Mouse (Mus musculus): ENCODE measurements around the gene Usp49.
"Not testable (repeated sequence)": the region's sequence is repeated elsewhere in the genome, so short reads cannot be mapped to it uniquely, and the experiment has no call there.

Gene Usp49

GRCm38 (mm10) chr17:47630678-47631065 is at the start of gene Usp49:
Usp49 (plus strand) TSS chr17:47630690.
- no peak for DNase-seq

- no peak for DNase-seq
Measured at GRCm38 (mm10) chr17:47580962-47581361, 49.5 kb upstream of the Usp49 start.

- DNase-seq = no peak
Measured at GRCm38 (mm10) chr17:47588517-47588916, 42.0 kb upstream of the Usp49 start.

- no peak for DNase-seq
Measured at GRCm38 (mm10) chr17:47591073-47591472, 39.4 kb upstream of the Usp49 start.

GRCm38 (mm10) chr17:47593215-47593853 is 37.2 kb upstream of the Usp49 start:
- peak; percentile 94 to 95 for DNase-seq

- no peak for DNase-seq
Measured at GRCm38 (mm10) chr17:47593854-47594182, 36.7 kb upstream of the Usp49 start.

GRCm38 (mm10) chr17:47594183-47594968 is 36.1 kb upstream of the Usp49 start:
- DNase-seq = peak; percentile 30 to 50

GRCm38 (mm10) chr17:47594969-47595247 is 35.6 kb upstream of the Usp49 start:
- no peak for DNase-seq

- no peak for DNase-seq
Measured at GRCm38 (mm10) chr17:47595248-47596161, 35.0 kb upstream of the Usp49 start.

GRCm38 (mm10) chr17:47596162-47596838 is 34.2 kb upstream of the Usp49 start:
- no peak for DNase-seq

- DNase-seq = no peak
Measured at GRCm38 (mm10) chr17:47596839-47597164, 33.7 kb upstream of the Usp49 start.

GRCm38 (mm10) chr17:47597261-47597660 is 33.2 kb upstream of the Usp49 start:
- no peak for DNase-seq

- peak; percentile 42 to 61 for DNase-seq
Measured at GRCm38 (mm10) chr17:47597838-47598579, 32.5 kb upstream of the Usp49 start.

GRCm38 (mm10) chr17:47598580-47599304 is 31.7 kb upstream of the Usp49 start:
- DNase-seq = not testable (repeated sequence)

GRCm38 (mm10) chr17:47599511-47600297 is 30.8 kb upstream of the Usp49 start:
- no peak for DNase-seq

GRCm38 (mm10) chr17:47600601-47601388 is 29.7 kb upstream of the Usp49 start:
- no peak for DNase-seq

- no peak for DNase-seq
Measured at GRCm38 (mm10) chr17:47601389-47601755, 29.1 kb upstream of the Usp49 start.

GRCm38 (mm10) chr17:47602289-47602688 is 28.2 kb upstream of the Usp49 start:
- DNase-seq = no peak

GRCm38 (mm10) chr17:47606220-47606619 is 24.3 kb upstream of the Usp49 start:
- no peak for DNase-seq

- no peak for DNase-seq
Measured at GRCm38 (mm10) chr17:47609182-47609581, 21.3 kb upstream of the Usp49 start.
